Mouse (Mus musculus): Measurements from ENCODE around the gene Cfap61. TPM values are rescaled to one million over a fixed set of nuclear protein-coding genes. Genes with fewer than 3 reads are reported as not detected.

Cfap61 gene
- polyA plus RNA-seq (2012; rRNA removed), result 0.23 TPM in 1 of 2 replicates, not detected in the other

DNA sequence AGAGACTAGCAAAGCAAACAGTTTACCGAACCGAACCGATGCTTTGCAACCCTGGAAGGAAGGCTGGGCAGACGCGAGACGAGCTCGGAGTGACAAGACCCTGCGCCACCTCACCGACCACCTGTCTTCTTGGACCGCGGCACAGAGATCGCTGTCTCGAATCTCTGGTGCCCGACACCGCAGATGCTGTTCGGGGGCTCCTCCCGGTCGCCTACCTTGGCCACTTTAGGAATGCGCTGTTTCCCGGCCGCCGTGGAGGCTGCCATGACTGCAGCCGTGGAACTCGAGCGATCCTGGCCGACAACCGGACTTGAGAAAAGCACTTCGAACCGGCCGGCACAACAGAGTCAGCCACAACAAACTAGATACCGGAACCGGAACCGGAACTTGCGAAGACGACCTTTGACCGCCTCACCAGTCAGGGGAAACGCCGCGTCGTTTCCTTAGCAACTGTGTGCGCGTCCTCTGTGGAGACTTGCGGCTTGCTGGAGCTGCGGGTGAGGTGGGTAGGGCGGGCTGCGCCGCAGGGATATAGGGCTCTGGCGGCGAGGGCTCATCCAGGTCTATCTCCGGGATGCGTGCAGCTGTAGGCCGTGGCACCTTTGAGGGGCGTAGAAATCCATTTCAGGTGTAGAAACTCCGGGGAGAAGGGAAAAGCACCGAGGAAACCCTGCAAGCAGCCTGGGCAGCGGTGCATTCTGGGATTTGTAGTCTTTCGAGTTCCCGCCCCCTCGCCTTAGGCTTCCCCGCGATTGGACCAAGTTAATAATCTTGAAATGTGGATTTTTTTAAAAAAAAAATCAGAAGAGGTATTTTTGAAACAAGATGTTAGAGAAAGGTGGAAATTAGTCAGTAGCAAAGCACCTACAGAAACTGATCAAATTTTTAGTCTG, at the start of gene Cfap61, which contains the start of gene Crnkl1:
TSS of gene Cfap61 (plus strand) at position 446 of the 893 bp plus-strand sequence.
TSS of gene Crnkl1 (minus strand) at position 676 of the 893 bp plus-strand sequence.
- WGBS, result under 1% methylated on average over 61 of the region's 61 CpGs
- peaks cover 3% of the 10 kb centered on the region for H3K4me1 ChIP-seq (replicated peaks; ENCODE audit: control insufficient read depth, insufficient read depth, low read length)
- peak within 1 kb of the TSS; percentile 91 for H3K4me3 ChIP-seq (ENCODE audit: control insufficient read depth, insufficient read depth, low read length)
- 0 out of 2 replicates have a peak, but pooled peaks cover 2% of the 10 kb centered on the region for H3K27me3 ChIP-seq (ENCODE audit: control insufficient read depth, insufficient read depth, low read length)
- TF ChIP-seq POLR2A (IDR thresholded peaks at IDR 0.05; ENCODE audit: control insufficient read depth, extremely low read depth, insufficient read depth, low read length, poor library complexity) (peak; percentile 51; the same call in 1 of the 2 replicates), CTCF (IDR thresholded peaks at IDR 0.05; ENCODE audit: borderline replicate concordance, control insufficient read depth, extremely low read depth, insufficient read depth, low read length, poor library complexity) (peak; percentile 36; the same call in 1 of the 2 replicates)
- no peak within 1 kb of the TSS for H3K27ac ChIP-seq (ENCODE audit: control insufficient read depth, insufficient read depth, low read length)
- peak; percentile 91 for DNase-seq
- peaks cover 29% of the 10 kb centered on the region for H3K36me3 ChIP-seq (ENCODE audit: control insufficient read depth, insufficient read depth, low read length)

DNA sequence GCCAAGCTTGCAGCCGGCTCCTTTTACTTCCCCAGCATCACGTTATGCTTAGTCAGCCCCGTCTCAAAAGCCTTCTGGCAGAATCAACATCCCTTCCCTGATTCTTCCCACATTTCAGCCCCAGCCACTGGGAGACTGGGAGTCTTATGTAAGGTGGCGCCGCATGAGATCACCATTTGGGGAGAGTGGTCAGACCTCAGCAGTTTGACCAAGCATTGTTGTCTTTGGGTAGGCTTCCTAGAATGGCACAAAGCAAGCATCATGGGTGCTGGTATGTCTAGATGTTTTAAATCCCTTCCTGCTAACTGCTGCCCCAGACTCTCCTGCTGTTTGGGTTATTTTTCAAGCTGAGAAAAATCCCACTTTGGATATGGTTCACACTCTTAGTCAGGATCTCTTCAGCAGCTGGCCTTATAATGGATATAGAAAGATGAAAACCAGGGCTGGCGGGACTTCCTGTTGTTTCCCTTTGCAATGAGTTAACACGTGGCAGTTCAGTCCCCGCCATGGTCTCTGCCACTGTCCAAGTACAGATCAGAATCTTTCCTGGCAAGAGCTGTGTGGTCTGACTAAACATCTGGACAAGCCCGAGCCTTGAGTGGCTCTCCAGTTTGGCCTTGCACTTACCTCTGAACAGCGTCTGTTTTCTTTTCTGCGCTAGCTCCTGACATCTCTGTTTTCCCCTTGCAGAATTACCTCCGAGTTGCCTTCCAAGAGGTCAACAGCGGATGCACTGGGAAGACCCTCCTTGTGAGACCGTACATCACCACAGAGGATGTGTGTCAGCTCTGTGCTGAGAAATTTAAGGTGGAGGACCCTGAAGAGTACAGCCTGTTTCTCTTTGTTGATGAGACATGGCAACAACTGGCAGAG, 49.4 kb upstream of the Cfap61 start:
- H3K27me3 ChIP-seq (ENCODE audit: control insufficient read depth, insufficient read depth, low read length), result no peaks in the 10 kb centered on the region
- H3K27ac ChIP-seq (ENCODE audit: control insufficient read depth, insufficient read depth, low read length), result no peak overlapping the region
- 78% methylated on average over 14 of the region's 14 CpGs for WGBS
- no peak for DNase-seq
- TF ChIP-seq POLR2A (IDR thresholded peaks at IDR 0.05; ENCODE audit: control insufficient read depth, extremely low read depth, insufficient read depth, low read length, poor library complexity) (no peak), CTCF (IDR thresholded peaks at IDR 0.05; ENCODE audit: borderline replicate concordance, control insufficient read depth, extremely low read depth, insufficient read depth, low read length, poor library complexity) (no peak)
- no peaks in the 10 kb centered on the region for H3K36me3 ChIP-seq (ENCODE audit: control insufficient read depth, insufficient read depth, low read length)
- no peaks in the 10 kb centered on the region for H3K4me1 ChIP-seq (replicated peaks; ENCODE audit: control insufficient read depth, insufficient read depth, low read length)
- H3K4me3 ChIP-seq (ENCODE audit: control insufficient read depth, insufficient read depth, low read length), result no peak overlapping the region

DNA sequence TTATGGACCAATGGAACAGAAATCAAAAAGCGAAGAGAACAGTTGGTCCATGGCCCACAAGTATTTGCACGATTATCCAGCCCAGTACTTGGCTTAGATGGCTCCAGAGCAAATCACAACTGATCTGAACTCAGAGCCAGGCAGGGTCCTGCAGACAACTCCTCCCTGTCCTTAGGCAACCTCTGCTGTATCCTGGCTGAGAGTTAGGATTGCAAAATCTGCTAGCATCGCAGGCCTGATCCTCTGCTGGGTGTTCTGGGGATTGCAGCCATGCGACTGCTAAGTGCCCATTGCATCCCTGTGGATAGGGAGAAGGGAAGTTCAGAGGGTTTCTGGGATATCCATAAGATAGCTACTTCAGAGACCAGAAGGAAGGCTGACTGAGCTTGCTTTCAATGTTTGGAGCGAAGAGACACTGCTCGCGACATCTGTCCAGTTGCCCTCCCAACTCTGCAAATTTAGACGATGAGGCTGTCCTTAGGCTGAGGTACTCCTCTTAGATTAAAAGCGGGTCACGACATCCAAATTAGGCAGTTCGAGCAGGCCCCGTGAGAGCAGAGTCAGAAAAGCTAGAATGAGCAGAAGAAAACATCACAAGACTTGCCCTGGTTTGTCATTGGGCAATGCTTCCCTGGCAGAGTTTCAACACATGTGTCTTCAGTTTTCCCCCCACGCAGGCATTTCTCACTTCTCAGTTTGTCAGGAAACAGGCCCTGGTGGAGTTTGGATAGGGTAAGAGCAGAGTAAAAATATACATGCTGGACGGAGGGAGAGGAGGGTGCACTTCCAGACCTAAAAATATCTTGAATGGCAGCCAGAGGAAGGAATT, 46.4 kb upstream of the Cfap61 start:
- H3K4me1 ChIP-seq (replicated peaks; ENCODE audit: control insufficient read depth, insufficient read depth, low read length), result no peaks in the 10 kb centered on the region
- peak overlapping the region; percentile 18; the same call in 1 of the 2 replicates for H3K27ac ChIP-seq (ENCODE audit: control insufficient read depth, insufficient read depth, low read length)
- no peak for TF ChIP-seq CTCF (IDR thresholded peaks at IDR 0.05; ENCODE audit: borderline replicate concordance, control insufficient read depth, extremely low read depth, insufficient read depth, low read length, poor library complexity)
- no peak overlapping the region for H3K4me3 ChIP-seq (ENCODE audit: control insufficient read depth, insufficient read depth, low read length)
- H3K27me3 ChIP-seq (ENCODE audit: control insufficient read depth, insufficient read depth, low read length), result no peaks in the 10 kb centered on the region
- WGBS, result 58% methylated on average over 14 of the region's 14 CpGs
- no peak for DNase-seq
- no peaks in the 10 kb centered on the region for H3K36me3 ChIP-seq (ENCODE audit: control insufficient read depth, insufficient read depth, low read length)

DNA sequence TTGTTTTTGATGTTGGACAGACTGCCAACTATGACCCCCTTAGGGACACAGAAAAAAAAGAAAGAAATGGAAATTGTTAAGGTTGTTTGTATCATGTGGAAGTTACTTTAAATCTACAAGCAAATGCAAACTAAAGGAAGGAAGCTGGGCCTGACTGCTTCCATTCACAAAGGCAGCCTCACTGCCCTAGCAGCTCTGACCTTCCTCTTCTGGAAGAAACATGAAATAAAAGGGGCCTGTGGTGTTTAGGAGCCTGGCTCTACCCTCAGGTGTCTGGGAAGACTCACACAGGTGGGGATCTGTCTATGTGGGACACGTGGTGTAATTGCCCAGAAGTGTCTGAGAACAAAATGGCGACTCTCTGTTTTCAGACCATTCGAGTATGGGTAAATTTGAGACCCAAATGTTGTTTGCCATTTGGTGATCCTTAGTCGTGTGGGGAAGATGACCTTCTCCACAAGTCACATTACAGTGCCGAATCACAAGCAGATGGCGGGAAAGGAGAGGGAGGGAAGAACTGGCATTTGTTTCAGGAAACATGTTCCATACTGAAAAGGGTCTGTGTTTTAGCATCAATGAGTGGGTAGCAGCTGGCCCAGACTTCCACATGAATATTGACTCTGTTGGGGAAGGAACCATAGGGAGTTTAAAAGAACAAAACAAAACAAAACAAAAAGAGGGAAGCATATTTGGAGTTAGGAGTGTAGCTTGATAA, 45.7 kb upstream of the Cfap61 start:
- WGBS, result 83% methylated on average over 6 of the region's 6 CpGs
- TF ChIP-seq POLR2A (IDR thresholded peaks at IDR 0.05; ENCODE audit: control insufficient read depth, extremely low read depth, insufficient read depth, low read length, poor library complexity), result no peak
- no peak for TF ChIP-seq CTCF (IDR thresholded peaks at IDR 0.05; ENCODE audit: borderline replicate concordance, control insufficient read depth, extremely low read depth, insufficient read depth, low read length, poor library complexity)
- Histone ChIP-seq H3K27ac (ENCODE audit: control insufficient read depth, insufficient read depth, low read length) (no peak overlapping the region), H3K36me3 (ENCODE audit: control insufficient read depth, insufficient read depth, low read length) (no peaks in the 10 kb centered on the region), H3K4me3 (ENCODE audit: control insufficient read depth, insufficient read depth, low read length) (no peak overlapping the region), H3K27me3 (ENCODE audit: control insufficient read depth, insufficient read depth, low read length) (no peaks in the 10 kb centered on the region), H3K4me1 (replicated peaks; ENCODE audit: control insufficient read depth, insufficient read depth, low read length) (no peaks in the 10 kb centered on the region)
- DNase-seq, result no peak

DNA sequence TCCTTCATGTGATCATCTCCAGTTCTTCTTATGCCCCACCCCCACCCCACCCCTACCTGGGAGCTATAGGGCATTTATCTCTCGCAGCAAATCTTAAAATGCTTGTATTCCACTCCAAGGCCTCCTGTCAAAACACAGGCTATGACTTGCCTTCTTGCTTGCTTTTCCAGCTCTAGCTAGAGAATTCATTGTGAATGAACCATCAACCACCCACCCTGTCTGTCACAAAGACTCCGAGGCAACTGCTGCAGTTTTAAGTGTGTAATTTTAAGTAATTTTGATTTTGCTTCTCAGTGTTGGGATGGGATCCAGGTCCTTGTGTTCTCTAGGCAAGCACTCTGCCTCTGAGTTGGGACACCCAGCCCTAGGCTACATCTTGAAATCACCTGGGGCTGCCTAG, 44.0 kb upstream of the Cfap61 start:
- no peaks in the 10 kb centered on the region for H3K4me1 ChIP-seq (replicated peaks; ENCODE audit: control insufficient read depth, insufficient read depth, low read length)
- TF ChIP-seq CTCF (IDR thresholded peaks at IDR 0.05; ENCODE audit: borderline replicate concordance, control insufficient read depth, extremely low read depth, insufficient read depth, low read length, poor library complexity) (no peak), POLR2A (IDR thresholded peaks at IDR 0.05; ENCODE audit: control insufficient read depth, extremely low read depth, insufficient read depth, low read length, poor library complexity) (no peak)
- no peak for DNase-seq
- no peak overlapping the region for H3K27ac ChIP-seq (ENCODE audit: control insufficient read depth, insufficient read depth, low read length)
- WGBS, result 92% methylated on average over 2 of the region's 2 CpGs
- no peaks in the 10 kb centered on the region for H3K36me3 ChIP-seq (ENCODE audit: control insufficient read depth, insufficient read depth, low read length)
- H3K27me3 ChIP-seq (ENCODE audit: control insufficient read depth, insufficient read depth, low read length), result no peaks in the 10 kb centered on the region
- no peak overlapping the region for H3K4me3 ChIP-seq (ENCODE audit: control insufficient read depth, insufficient read depth, low read length)
